Mouse (Mus musculus): ENCODE data around the gene Lck. TPM values are rescaled to one million over a fixed set of nuclear protein-coding genes. Genes with fewer than 3 reads are reported as not detected.

Gene Lck
- polyA plus RNA-seq, 1 experiment from 2014 or later: 13.0 TPM

DNA sequence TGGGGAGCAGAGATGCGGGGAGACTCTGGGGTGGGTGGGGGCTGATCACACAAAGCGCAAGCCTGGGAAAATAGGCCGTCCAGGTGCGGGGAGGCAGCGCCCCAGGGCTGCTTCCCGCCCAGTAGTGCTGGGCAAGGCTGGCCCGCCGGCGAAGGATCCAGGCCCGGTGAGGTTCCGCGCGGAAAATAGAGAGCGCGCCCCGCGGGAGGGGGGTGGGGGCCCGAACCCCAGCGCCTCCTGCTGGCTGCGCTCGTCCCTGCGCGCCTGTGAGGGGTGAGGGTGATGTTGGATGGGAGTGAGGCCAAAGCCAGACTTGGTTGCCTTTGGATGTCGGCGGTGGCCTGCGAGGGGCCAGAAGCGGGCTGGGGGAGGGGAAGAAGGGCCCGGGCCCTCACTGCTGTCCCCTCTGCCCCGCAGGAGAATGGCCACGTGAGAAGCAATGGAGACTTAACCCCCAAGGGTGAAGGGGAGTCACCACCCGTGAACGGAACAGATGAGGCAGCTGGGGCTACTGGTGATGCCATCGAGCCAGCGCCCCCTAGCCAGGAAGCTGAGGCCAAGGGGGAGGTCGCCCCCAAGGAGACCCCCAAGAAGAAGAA is 59.0 kb downstream of the Lck start:
- no peaks in the 10 kb centered on the region for H3K27me3 ChIP-seq (ENCODE audit: insufficient read depth, low read length)
- peak overlapping the region; percentile 100 for H3K9ac ChIP-seq (replicated peaks; ENCODE audit: low read length)
- H3K27ac ChIP-seq (ENCODE audit: low read length): peak overlapping the region; percentile 93
- H3K4me2 ChIP-seq (replicated peaks; ENCODE audit: low read depth, low read length): peak overlapping the region; percentile 73
- peak; percentile 46; the same call in 1 of the 2 replicates for ATAC-seq (ENCODE audit: low FRiP score, low TSS enrichment)
- H3K4me3 ChIP-seq (ENCODE audit: low read length): peak overlapping the region; percentile 82
- peaks cover 21% of the 10 kb centered on the region for H3K4me1 ChIP-seq (ENCODE audit: insufficient read depth, low read length)
- H3K36me3 ChIP-seq (ENCODE audit: insufficient read depth, low read length): peaks cover 30% of the 10 kb centered on the region
- WGBS: 0% methylated on average over 34 of the region's 35 CpGs
- H3K9me3 ChIP-seq (ENCODE audit: low read length): no peaks in the 10 kb centered on the region

DNA sequence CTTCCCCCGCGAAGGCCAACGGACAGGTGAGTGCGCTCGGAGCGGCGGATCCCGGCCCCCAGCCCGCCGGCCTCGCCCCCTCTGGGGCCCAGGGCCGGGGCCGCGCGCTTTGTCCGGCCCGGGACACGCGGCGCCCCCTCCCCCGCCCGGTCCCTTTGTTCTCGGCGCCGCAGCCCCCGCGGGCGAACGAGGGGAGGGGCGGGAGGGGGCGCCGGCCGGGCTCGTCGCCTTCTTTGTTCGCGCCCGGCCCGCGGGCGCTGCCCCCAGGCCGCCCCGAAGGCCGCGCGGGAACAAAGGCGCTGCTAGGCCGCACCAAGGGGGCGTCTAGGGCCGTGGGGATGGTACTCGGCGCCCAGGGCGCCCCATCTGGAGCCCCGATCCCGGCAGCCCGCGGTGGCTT is 59.5 kb downstream of the Lck start:
- Histone ChIP-seq H3K4me3 (ENCODE audit: low read length) (peak overlapping the region; percentile 82), H3K36me3 (ENCODE audit: insufficient read depth, low read length) (peaks cover 27% of the 10 kb centered on the region), H3K4me1 (ENCODE audit: insufficient read depth, low read length) (peaks cover 23% of the 10 kb centered on the region), H3K27ac (ENCODE audit: low read length) (peak overlapping the region; percentile 93), H3K9me3 (ENCODE audit: low read length) (no peaks in the 10 kb centered on the region), H3K9ac (replicated peaks; ENCODE audit: low read length) (peak overlapping the region; percentile 100), H3K4me2 (replicated peaks; ENCODE audit: low read depth, low read length) (peak overlapping the region; percentile 73), H3K27me3 (ENCODE audit: insufficient read depth, low read length) (no peaks in the 10 kb centered on the region)
- ATAC-seq (ENCODE audit: low FRiP score, low TSS enrichment): peak; percentile 32
- WGBS: under 1% methylated on average over 27 of the region's 57 CpGs

DNA sequence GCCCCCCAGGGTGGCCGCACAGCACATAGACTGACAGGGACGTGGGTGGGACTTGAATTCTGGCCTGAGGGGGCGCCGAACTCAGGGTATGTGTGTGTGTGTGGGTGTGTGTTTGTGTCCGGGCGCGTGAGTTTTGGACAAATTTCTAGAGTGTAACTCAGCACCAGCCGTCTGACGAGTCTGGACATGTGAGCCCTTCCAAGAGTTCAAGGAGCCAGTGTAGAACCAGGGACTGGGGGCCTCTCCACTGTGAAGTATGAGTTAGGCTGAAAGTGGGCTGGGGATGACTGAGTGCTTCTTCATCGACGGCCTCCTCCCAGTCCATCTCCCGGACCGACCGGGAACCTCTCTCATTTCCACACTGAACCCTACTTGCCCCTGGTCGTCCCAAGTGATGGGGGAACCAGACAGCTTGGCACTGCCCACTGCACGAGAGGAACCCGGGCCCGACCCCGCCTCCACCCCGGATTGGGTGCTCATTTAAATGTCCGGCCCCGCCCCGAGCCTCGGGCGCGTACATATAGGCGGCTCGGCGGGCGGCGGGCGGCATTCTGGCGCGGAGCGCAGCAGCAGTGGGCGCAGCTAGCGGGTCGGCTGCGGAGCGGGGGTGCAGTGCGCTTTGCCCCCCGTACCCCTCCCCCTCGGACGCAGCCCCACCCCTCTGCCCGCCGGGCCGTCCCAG is 60.2 kb downstream of the Lck start, which contains the start of gene Marcksl1:
Gene Marcksl1 (plus strand): TSS at position 496 of the 682 bp plus-strand sequence.
- no peaks in the 10 kb centered on the region for H3K27me3 ChIP-seq (ENCODE audit: insufficient read depth, low read length)
- H3K9ac ChIP-seq (replicated peaks; ENCODE audit: low read length): peak within 1 kb of the TSS; percentile 100
- H3K36me3 ChIP-seq (ENCODE audit: insufficient read depth, low read length): peaks cover 20% of the 10 kb centered on the region
- peak within 1 kb of the TSS; percentile 82 for H3K4me3 ChIP-seq (ENCODE audit: low read length)
- peaks cover 23% of the 10 kb centered on the region for H3K4me1 ChIP-seq (ENCODE audit: insufficient read depth, low read length)
- 4% methylated on average over 43 of the region's 47 CpGs for WGBS
- H3K4me2 ChIP-seq (replicated peaks; ENCODE audit: low read depth, low read length): peak within 1 kb of the TSS; percentile 73
- H3K9me3 ChIP-seq (ENCODE audit: low read length): no peaks in the 10 kb centered on the region
- ATAC-seq (ENCODE audit: low FRiP score, low TSS enrichment): peak; percentile 87
- H3K27ac ChIP-seq (ENCODE audit: low read length): peak within 1 kb of the TSS; percentile 93

- H3K36me3 ChIP-seq (ENCODE audit: insufficient read depth, low read length): 0 out of 2 replicates have a peak, but pooled peaks cover 9% of the 10 kb centered on the region
- WGBS: 44% methylated on average over 6 of the region's 6 CpGs
- no peaks in the 10 kb centered on the region for H3K9me3 ChIP-seq (ENCODE audit: low read length)
- H3K9ac ChIP-seq (replicated peaks; ENCODE audit: low read length): no peak overlapping the region
- H3K4me1 ChIP-seq (ENCODE audit: insufficient read depth, low read length): peaks cover 20% of the 10 kb centered on the region
- no peak overlapping the region for H3K27ac ChIP-seq (ENCODE audit: low read length)
- no peak overlapping the region for H3K4me3 ChIP-seq (ENCODE audit: low read length)
- ATAC-seq (ENCODE audit: low FRiP score, low TSS enrichment): no peak
- no peaks in the 10 kb centered on the region for H3K27me3 ChIP-seq (ENCODE audit: insufficient read depth, low read length)
- no peak overlapping the region for H3K4me2 ChIP-seq (replicated peaks; ENCODE audit: low read depth, low read length)
These were observed 61.9 kb downstream of the Lck start for GRCm38 (mm10) chr4:129511413-129512096.

DNA sequence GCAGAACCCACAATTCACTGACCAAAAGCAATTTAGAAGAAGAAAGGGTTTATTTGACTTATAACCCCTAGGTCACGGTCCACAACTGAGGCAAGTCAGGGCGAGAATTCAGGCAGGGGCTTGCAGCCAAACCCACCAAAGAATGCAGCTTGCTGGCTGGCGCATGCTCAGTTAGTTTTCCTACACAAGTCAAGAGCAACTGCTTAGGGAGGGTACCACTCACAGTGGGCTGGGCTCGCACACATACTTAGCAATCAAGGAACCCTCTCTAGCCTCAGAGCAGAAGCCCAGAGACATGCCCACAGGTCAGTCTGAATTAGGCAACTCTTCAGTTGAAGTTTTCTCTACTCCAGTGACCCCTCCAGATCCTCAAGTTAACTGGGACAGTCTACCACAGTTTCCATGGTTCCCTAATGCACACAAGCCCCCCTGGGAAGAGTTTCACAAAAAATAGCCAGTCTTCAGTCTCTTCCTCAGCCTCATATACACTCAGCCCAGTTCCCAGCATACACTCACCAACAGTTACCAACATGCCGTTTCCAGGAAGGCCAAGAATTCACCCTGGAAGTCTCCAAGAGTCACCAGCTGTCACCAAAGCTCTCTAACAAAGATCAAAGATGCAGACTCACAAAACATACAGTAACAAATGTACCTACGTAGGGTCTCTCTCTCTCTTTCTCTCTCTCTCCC is 62.6 kb downstream of the Lck start:
- H3K9ac ChIP-seq (replicated peaks; ENCODE audit: low read length): no peak overlapping the region
- H3K27me3 ChIP-seq (ENCODE audit: insufficient read depth, low read length): no peaks in the 10 kb centered on the region
- no peak overlapping the region for H3K4me3 ChIP-seq (ENCODE audit: low read length)
- H3K9me3 ChIP-seq (ENCODE audit: low read length): no peaks in the 10 kb centered on the region
- WGBS: 61% methylated on average over 6 of the region's 6 CpGs
- H3K4me1 ChIP-seq (ENCODE audit: insufficient read depth, low read length): peaks cover 17% of the 10 kb centered on the region
- no peak overlapping the region for H3K4me2 ChIP-seq (replicated peaks; ENCODE audit: low read depth, low read length)
- H3K27ac ChIP-seq (ENCODE audit: low read length): no peak overlapping the region
- H3K36me3 ChIP-seq (ENCODE audit: insufficient read depth, low read length): 0 out of 2 replicates have a peak, but pooled peaks cover 6% of the 10 kb centered on the region
- ATAC-seq (ENCODE audit: low FRiP score, low TSS enrichment): no peak

- H3K4me3 ChIP-seq (ENCODE audit: low read length): no peak overlapping the region
- WGBS: 80% methylated on average over 3 of the region's 3 CpGs
- H3K9ac ChIP-seq (replicated peaks; ENCODE audit: low read length): no peak overlapping the region
- H3K36me3 ChIP-seq (ENCODE audit: insufficient read depth, low read length): no peaks in the 10 kb centered on the region
- no peaks in the 10 kb centered on the region for H3K9me3 ChIP-seq (ENCODE audit: low read length)
- no peaks in the 10 kb centered on the region for H3K27me3 ChIP-seq (ENCODE audit: insufficient read depth, low read length)
- no peak overlapping the region for H3K4me2 ChIP-seq (replicated peaks; ENCODE audit: low read depth, low read length)
- ATAC-seq (ENCODE audit: low FRiP score, low TSS enrichment): no peak
- peaks cover 8% of the 10 kb centered on the region for H3K4me1 ChIP-seq (ENCODE audit: insufficient read depth, low read length)
- no peak overlapping the region for H3K27ac ChIP-seq (ENCODE audit: low read length)
These were observed 63.8 kb downstream of the Lck start for GRCm38 (mm10) chr4:129509650-129510049.

- WGBS: 57% methylated on average over 15 of the region's 15 CpGs
- no peaks in the 10 kb centered on the region for H3K36me3 ChIP-seq (ENCODE audit: insufficient read depth, low read length)
- ATAC-seq (ENCODE audit: low FRiP score, low TSS enrichment): no peak
These were observed 64.4 kb downstream of the Lck start for GRCm38 (mm10) chr4:129508834-129509600.

GRCm38 (mm10) chr4:129508237-129508515 is 65.3 kb downstream of the Lck start:
- Histone ChIP-seq H3K9ac (replicated peaks; ENCODE audit: low read length) (no peak overlapping the region), H3K4me3 (ENCODE audit: low read length) (no peak overlapping the region), H3K27me3 (ENCODE audit: insufficient read depth, low read length) (no peaks in the 10 kb centered on the region), H3K27ac (ENCODE audit: low read length) (no peak overlapping the region), H3K4me1 (ENCODE audit: insufficient read depth, low read length) (peaks cover 7% of the 10 kb centered on the region), H3K4me2 (replicated peaks; ENCODE audit: low read depth, low read length) (no peak overlapping the region), H3K36me3 (ENCODE audit: insufficient read depth, low read length) (no peaks in the 10 kb centered on the region), H3K9me3 (ENCODE audit: low read length) (no peaks in the 10 kb centered on the region)
- 63% methylated on average over 3 of the region's 3 CpGs for WGBS
- no peak for ATAC-seq (ENCODE audit: low FRiP score, low TSS enrichment)

More at GRCm38 (mm10) chr4:129508834-129509600, 64.4 kb downstream of the Lck start:
- Histone ChIP-seq H3K9me3 (ENCODE audit: low read length) (no peaks in the 10 kb centered on the region), H3K4me2 (replicated peaks; ENCODE audit: low read depth, low read length) (no peak overlapping the region), H3K27me3 (ENCODE audit: insufficient read depth, low read length) (no peaks in the 10 kb centered on the region), H3K4me3 (ENCODE audit: low read length) (no peak overlapping the region), H3K27ac (ENCODE audit: low read length) (no peak overlapping the region), H3K9ac (replicated peaks; ENCODE audit: low read length) (no peak overlapping the region), H3K4me1 (ENCODE audit: insufficient read depth, low read length) (peaks cover 8% of the 10 kb centered on the region)

Data from kidney, embryonic 16.5 days (tissue).